23 mouse cellular contexts compared by ENCODE assay signal in the genomic region with DNA sequence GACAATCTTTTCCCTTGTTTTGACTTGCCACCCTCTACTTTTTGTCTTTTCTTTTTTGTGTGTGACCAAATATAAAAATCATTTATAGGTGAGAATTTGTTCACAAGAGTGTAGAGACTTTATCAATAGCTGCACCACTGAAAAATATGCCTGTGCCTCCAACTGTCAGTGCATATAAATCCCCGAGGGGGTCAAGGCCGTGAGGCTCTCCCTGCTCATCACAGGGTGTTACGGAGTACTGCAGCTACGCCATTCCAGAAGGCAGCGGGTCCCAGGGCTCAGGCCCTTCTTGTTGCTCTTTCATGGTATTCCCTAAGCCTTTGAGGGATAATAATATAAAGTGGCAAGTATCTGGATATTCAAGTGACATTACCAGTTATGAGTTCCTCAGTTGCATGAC.
DNase-seq lines count a peak whose midpoint lies in the region; ATAC-seq and TF ChIP-seq lines count a peak whose summit lies in the region.
"Had no signal": no experiment of that assay in that cellular context is flagged by ENCODE, and none has a peak within 500 bp of the region (broad histone marks: within the 10 kb centered on the region; RNA-seq: fewer than 3 reads in every experiment).

No protein-coding gene starts in this region.

- ATAC-seq in heart, embryonic 16.5 days (replicated peaks; ENCODE audit: extremely low read depth, insufficient read depth, low FRiP score): no peak
- ATAC-seq: forebrain, embryonic 14.5 days; forebrain, postnatal 0 days; hindbrain, embryonic 16.5 days; intestine, embryonic 15.5 days had no signal

- H3K4me2 ChIP-seq in heart, embryonic 16.5 days (ENCODE audit: low read depth, low read length): no peak overlapping the region
- H3K4me2 ChIP-seq: embryonic facial prominence, embryonic 12.5 days; embryonic facial prominence, embryonic 15.5 days; heart, embryonic 13.5 days; hindbrain, embryonic 13.5 days; intestine, embryonic 15.5 days had no signal

- H3K27me3 ChIP-seq in heart, embryonic 16.5 days (ENCODE audit: control insufficient read depth, insufficient read depth, low read length): no peaks in the 10 kb centered on the region
- H3K27me3 ChIP-seq in thymus, adult 2 months (ENCODE audit: control insufficient read depth, insufficient read depth, low read length): no peaks in the 10 kb centered on the region
- H3K27me3 ChIP-seq: embryonic facial prominence, embryonic 12.5 days; embryonic facial prominence, embryonic 15.5 days; heart, embryonic 13.5 days; hindbrain, embryonic 13.5 days; intestine, embryonic 15.5 days had no signal

- DNase-seq in adrenal gland, postnatal 14 days: peak; percentile 25
- DNase-seq in adrenal gland, adult 8-10 months: no peak
- no peak for DNase-seq in heart, postnatal 36 days
- no peak for DNase-seq in thymus, adult 2 months
- no peak for DNase-seq in thymus, postnatal 10 days (ENCODE audit: low spot score in 2 of 2)
- DNase-seq: cerebellum, adult 11 months; cerebellum, adult 2 months; cerebellum, adult 9-11 months; cerebellum, postnatal 25 days; forebrain, postnatal 0 days; gastrocnemius, adult 2 months; gastrocnemius, postnatal 14 days; heart, adult 18-20 months; kidney, adult 11 months had no signal

- WGBS in heart, embryonic 16.5 days: 87% methylated on average over 5 of the region's 5 CpGs
- WGBS in thymus, adult 2 months: 94% methylated on average over 5 of the region's 5 CpGs

- TF ChIP-seq POLR2A in thymus, adult 2 months (IDR thresholded peaks at IDR 0.05; ENCODE audit: control insufficient read depth, extremely low read depth, insufficient read depth, low read length, poor library complexity): no peak

- peaks cover 12% of the 10 kb centered on the region for H3K4me1 ChIP-seq in heart, embryonic 16.5 days (ENCODE audit: control insufficient read depth, insufficient read depth, low read length)
- H3K4me1 ChIP-seq in thymus, adult 2 months (replicated peaks; ENCODE audit: control insufficient read depth, insufficient read depth, low read length): peaks cover 14% of the 10 kb centered on the region
- H3K4me1 ChIP-seq: embryonic facial prominence, embryonic 12.5 days; hindbrain, embryonic 10.5 days; hindbrain, embryonic 13.5 days had no signal

- H3K4me3 ChIP-seq in heart, embryonic 16.5 days (ENCODE audit: low read length): no peak overlapping the region
- no peak overlapping the region for H3K4me3 ChIP-seq in thymus, adult 2 months (ENCODE audit: control insufficient read depth, insufficient read depth, low read length)
- H3K4me3 ChIP-seq: embryonic facial prominence, embryonic 12.5 days; embryonic facial prominence, embryonic 15.5 days; gastrocnemius, adult 2 months; heart, embryonic 13.5 days; hindbrain, embryonic 10.5 days; hindbrain, embryonic 13.5 days; intestine, embryonic 15.5 days had no signal

- H3K9me3 ChIP-seq in heart, embryonic 16.5 days (replicated peaks; ENCODE audit: control insufficient read depth, low read length): no peaks in the 10 kb centered on the region
- H3K9me3 ChIP-seq: embryonic facial prominence, embryonic 12.5 days; embryonic facial prominence, embryonic 15.5 days; heart, embryonic 13.5 days; hindbrain, embryonic 10.5 days; hindbrain, embryonic 13.5 days; intestine, embryonic 15.5 days had no signal

- no peak overlapping the region for H3K9ac ChIP-seq in heart, embryonic 16.5 days (ENCODE audit: low read length)
- H3K9ac ChIP-seq: embryonic facial prominence, embryonic 12.5 days; embryonic facial prominence, embryonic 15.5 days; forebrain, postnatal 0 days; heart, embryonic 13.5 days; hindbrain, embryonic 13.5 days; intestine, embryonic 15.5 days had no signal

- peaks cover 2% of the 10 kb centered on the region; the same call in 1 of the 2 replicates for H3K36me3 ChIP-seq in heart, embryonic 16.5 days (ENCODE audit: control insufficient read depth, insufficient read depth)
- H3K36me3 ChIP-seq in thymus, adult 2 months (ENCODE audit: control insufficient read depth, insufficient read depth, low read length): no peaks in the 10 kb centered on the region
- H3K36me3 ChIP-seq: embryonic facial prominence, embryonic 15.5 days had no signal

- 0 out of 2 replicates have a peak overlapping the region, but pooled peaks have one; percentile 16 for H3K27ac ChIP-seq in heart, embryonic 16.5 days (ENCODE audit: low read length)
- peak overlapping the region; percentile 16 for H3K27ac ChIP-seq in thymus, adult 2 months (ENCODE audit: control insufficient read depth, insufficient read depth, low read length)
- H3K27ac ChIP-seq: embryonic facial prominence, embryonic 12.5 days; embryonic facial prominence, embryonic 15.5 days; gastrocnemius, adult 2 months; heart, embryonic 13.5 days; hindbrain, embryonic 10.5 days; hindbrain, embryonic 13.5 days; intestine, embryonic 15.5 days had no signal

- intact Hi-C loops in heart, postnatal 36 days (cut with DNase I): no loop called here

- no peak for TF ChIP-seq CTCF in thymus, adult 2 months (IDR thresholded peaks at IDR 0.05; ENCODE audit: borderline replicate concordance, control insufficient read depth, extremely low read depth, insufficient read depth, low read length, poor library complexity)
